Mouse (Mus musculus): ENCODE results near the gene Bckdha. TPM values are rescaled to one million over a fixed set of nuclear protein-coding genes. Genes with fewer than 3 reads are reported as not detected.
A peak's percentile ranks its signal among the peaks of the same experiment; 100 is the strongest.

The Bckdha gene
- polyA plus RNA-seq, 1 experiment from 2014 or later, result 54.7 TPM

DNA sequence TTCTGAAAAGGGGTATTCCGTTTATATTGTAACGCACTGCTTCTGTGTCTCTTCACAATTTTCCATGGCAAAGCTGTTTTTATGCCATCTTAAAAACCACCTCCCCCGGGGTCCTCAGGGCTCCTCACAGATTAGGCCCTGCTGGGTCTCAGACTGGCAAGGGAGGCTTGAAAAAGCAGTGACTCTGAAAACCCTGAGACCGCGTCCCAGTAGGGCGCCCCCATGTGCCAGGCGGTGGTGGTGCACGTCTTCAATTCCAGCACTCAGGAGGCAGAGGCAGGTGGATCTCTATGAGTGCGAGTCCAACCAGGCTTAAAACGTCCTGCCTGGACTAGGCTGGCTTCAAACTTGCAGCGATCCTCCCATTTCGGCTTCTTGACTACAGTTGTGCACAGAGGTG lies 42.0 kb upstream of the Bckdha start:
- Histone ChIP-seq H3K9ac (ENCODE audit: low read length) (no peak overlapping the region), H3K27me3 (ENCODE audit: control insufficient read depth, insufficient read depth, low read length) (no peaks in the 10 kb centered on the region), H3K4me3 (ENCODE audit: low read depth, low read length) (no peak overlapping the region), H3K4me1 (ENCODE audit: control insufficient read depth, insufficient read depth, low read length) (peaks cover 3% of the 10 kb centered on the region; the same call in 1 of the 2 replicates), H3K36me3 (ENCODE audit: control insufficient read depth, insufficient read depth, low read length) (no peaks in the 10 kb centered on the region), H3K4me2 (ENCODE audit: low read depth, severe bottlenecking) (no peak overlapping the region), H3K27ac (replicated peaks; ENCODE audit: low read depth, low read length) (no peak overlapping the region), H3K9me3 (ENCODE audit: control insufficient read depth, low read length) (0 out of 2 replicates have a peak, but pooled peaks cover 3% of the 10 kb centered on the region)
- WGBS, result 75% methylated on average over 12 of the region's 12 CpGs
- DNase-seq (ENCODE audit: low spot score), result no peak
- no peak for ATAC-seq (ENCODE audit: insufficient number of reproducible peaks, low FRiP score, low TSS enrichment, low read depth)

DNA sequence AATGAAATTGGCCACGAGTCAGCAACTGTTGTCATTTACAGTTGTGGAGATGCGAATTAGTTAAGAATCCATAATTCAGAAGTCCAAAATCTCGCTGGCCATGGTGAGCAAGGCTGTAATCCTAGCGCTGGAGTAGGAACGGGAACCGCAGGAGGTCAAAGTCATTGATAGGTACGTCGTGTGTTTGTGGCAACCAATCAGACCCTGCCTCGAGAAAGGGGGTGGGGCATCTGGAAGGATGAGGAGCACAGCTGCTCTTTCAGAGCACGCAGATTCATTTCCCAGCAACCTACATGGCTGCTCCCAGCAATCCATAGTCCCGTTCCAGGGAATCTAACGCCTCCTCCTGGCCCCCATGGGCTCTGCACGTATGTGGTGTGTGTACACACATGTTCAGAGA lies 41.1 kb upstream of the Bckdha start:
- WGBS, result 54% methylated on average over 13 of the region's 13 CpGs
- no peak for DNase-seq (ENCODE audit: low spot score)
- no peak overlapping the region for H3K4me3 ChIP-seq (ENCODE audit: low read depth, low read length)
- H3K27ac ChIP-seq (replicated peaks; ENCODE audit: low read depth, low read length), result no peak overlapping the region
- no peak overlapping the region for H3K4me2 ChIP-seq (ENCODE audit: low read depth, severe bottlenecking)
- H3K4me1 ChIP-seq (ENCODE audit: control insufficient read depth, insufficient read depth, low read length), result peaks cover 3% of the 10 kb centered on the region; the same call in 1 of the 2 replicates
- ATAC-seq (ENCODE audit: insufficient number of reproducible peaks, low FRiP score, low TSS enrichment, low read depth), result no peak
- no peak overlapping the region for H3K9ac ChIP-seq (ENCODE audit: low read length)
- 0 out of 2 replicates have a peak, but pooled peaks cover 3% of the 10 kb centered on the region for H3K9me3 ChIP-seq (ENCODE audit: control insufficient read depth, low read length)
- no peaks in the 10 kb centered on the region for H3K36me3 ChIP-seq (ENCODE audit: control insufficient read depth, insufficient read depth, low read length)
- no peaks in the 10 kb centered on the region for H3K27me3 ChIP-seq (ENCODE audit: control insufficient read depth, insufficient read depth, low read length)

DNA sequence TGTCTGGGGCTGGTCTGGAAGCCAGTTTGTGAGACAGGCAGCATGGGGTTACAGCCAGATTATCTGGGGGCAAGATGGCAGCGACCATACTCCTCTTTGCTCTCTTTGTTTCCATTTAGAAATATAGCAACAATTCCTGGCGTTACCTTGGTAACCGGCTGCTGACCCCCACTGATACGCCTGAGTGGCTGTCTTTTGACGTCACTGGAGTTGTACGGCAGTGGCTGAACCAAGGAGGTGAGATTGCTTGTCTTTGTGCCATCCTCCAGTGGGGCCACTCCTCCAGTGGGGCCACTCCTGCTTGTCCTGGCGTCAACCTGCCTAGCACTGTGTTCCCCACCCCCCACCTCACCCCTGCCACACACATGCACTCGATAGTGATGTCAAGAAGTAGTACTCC lies 35.3 kb upstream of the Bckdha start:
- H3K4me2 ChIP-seq (ENCODE audit: low read depth, severe bottlenecking), result no peak overlapping the region
- H3K4me1 ChIP-seq (ENCODE audit: control insufficient read depth, insufficient read depth, low read length), result 0 out of 2 replicates have a peak, but pooled peaks cover 3% of the 10 kb centered on the region
- no peaks in the 10 kb centered on the region for H3K36me3 ChIP-seq (ENCODE audit: control insufficient read depth, insufficient read depth, low read length)
- DNase-seq (ENCODE audit: low spot score) (no peak), ATAC-seq (ENCODE audit: insufficient number of reproducible peaks, low FRiP score, low TSS enrichment, low read depth) (no peak)
- peaks cover 13% of the 10 kb centered on the region for H3K27me3 ChIP-seq (ENCODE audit: control insufficient read depth, insufficient read depth, low read length)
- 74% methylated on average over 8 of the region's 8 CpGs for WGBS
- no peak overlapping the region for H3K9ac ChIP-seq (ENCODE audit: low read length)
- H3K4me3 ChIP-seq (ENCODE audit: low read depth, low read length), result no peak overlapping the region
- no peaks in the 10 kb centered on the region for H3K9me3 ChIP-seq (ENCODE audit: control insufficient read depth, low read length)
- no peak overlapping the region for H3K27ac ChIP-seq (replicated peaks; ENCODE audit: low read depth, low read length)

DNA sequence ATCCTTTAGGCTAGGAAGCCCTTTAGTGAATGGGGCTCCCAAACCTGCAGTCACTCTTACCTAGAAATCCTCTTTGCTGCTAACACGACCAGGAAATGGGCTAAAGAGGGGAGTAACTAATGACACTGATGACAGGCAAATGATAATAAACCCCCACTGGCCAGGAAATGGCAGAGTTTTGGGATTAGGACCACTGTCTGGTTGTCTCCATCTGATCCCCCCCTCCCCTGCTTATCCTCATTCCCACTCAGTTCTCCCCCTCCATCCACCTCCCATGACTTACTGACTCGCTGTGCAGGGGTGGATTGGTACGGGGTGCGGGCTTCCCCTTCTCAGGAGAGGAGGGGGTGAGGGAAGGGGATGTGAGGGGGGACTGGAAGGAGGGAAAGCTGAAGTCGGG lies 31.3 kb upstream of the Bckdha start:
- WGBS, result 45% methylated on average over 5 of the region's 5 CpGs
- Histone ChIP-seq H3K36me3 (ENCODE audit: control insufficient read depth, insufficient read depth, low read length) (no peaks in the 10 kb centered on the region), H3K9ac (ENCODE audit: low read length) (no peak overlapping the region), H3K27me3 (ENCODE audit: control insufficient read depth, insufficient read depth, low read length) (peaks cover 45% of the 10 kb centered on the region), H3K9me3 (ENCODE audit: control insufficient read depth, low read length) (no peaks in the 10 kb centered on the region), H3K27ac (replicated peaks; ENCODE audit: low read depth, low read length) (no peak overlapping the region), H3K4me1 (ENCODE audit: control insufficient read depth, insufficient read depth, low read length) (peaks cover 11% of the 10 kb centered on the region; the same call in 1 of the 2 replicates), H3K4me2 (ENCODE audit: low read depth, severe bottlenecking) (peak overlapping the region; percentile 86; the same call in 1 of the 2 replicates), H3K4me3 (ENCODE audit: low read depth, low read length) (no peak overlapping the region)
- ATAC-seq (ENCODE audit: insufficient number of reproducible peaks, low FRiP score, low TSS enrichment, low read depth) (no peak), DNase-seq (ENCODE audit: low spot score) (no peak)

DNA sequence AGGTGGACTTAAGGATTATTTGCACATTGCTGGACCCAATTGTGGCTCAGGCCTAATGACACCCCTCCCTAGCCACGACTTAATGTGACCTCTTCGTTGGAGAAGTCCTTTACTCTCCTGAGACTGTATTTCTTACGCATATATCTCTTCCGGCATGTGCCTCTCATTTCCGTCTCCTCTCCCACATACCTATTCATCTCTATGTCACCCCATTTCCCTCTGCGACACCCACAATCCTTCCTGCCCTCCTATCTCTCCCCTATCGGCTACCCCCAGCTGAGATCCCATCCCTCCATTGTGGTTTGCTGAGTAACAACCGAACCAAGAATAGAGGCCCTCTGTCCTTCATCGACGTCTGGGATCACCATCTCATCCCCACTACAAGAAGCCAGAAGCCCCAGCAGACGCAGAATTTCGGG lies 30.8 kb upstream of the Bckdha start:
- Histone ChIP-seq H3K9ac (ENCODE audit: low read length) (no peak overlapping the region), H3K36me3 (ENCODE audit: control insufficient read depth, insufficient read depth, low read length) (no peaks in the 10 kb centered on the region), H3K4me3 (ENCODE audit: low read depth, low read length) (peak overlapping the region; percentile 46), H3K9me3 (ENCODE audit: control insufficient read depth, low read length) (no peaks in the 10 kb centered on the region), H3K4me1 (ENCODE audit: control insufficient read depth, insufficient read depth, low read length) (peaks cover 11% of the 10 kb centered on the region; the same call in 1 of the 2 replicates), H3K27me3 (ENCODE audit: control insufficient read depth, insufficient read depth, low read length) (peaks cover 45% of the 10 kb centered on the region), H3K27ac (replicated peaks; ENCODE audit: low read depth, low read length) (no peak overlapping the region), H3K4me2 (ENCODE audit: low read depth, severe bottlenecking) (peak overlapping the region; percentile 86)
- DNase-seq (ENCODE audit: low spot score) (no peak), ATAC-seq (ENCODE audit: insufficient number of reproducible peaks, low FRiP score, low TSS enrichment, low read depth) (no peak)
- WGBS, result 11% methylated on average over 12 of the region's 12 CpGs

- H3K27ac ChIP-seq (replicated peaks; ENCODE audit: low read depth, low read length), result no peak overlapping the region
- no peaks in the 10 kb centered on the region for H3K9me3 ChIP-seq (ENCODE audit: control insufficient read depth, low read length)
- H3K9ac ChIP-seq (ENCODE audit: low read length), result no peak overlapping the region
- peak overlapping the region; percentile 86 for H3K4me2 ChIP-seq (ENCODE audit: low read depth, severe bottlenecking)
- no peaks in the 10 kb centered on the region for H3K36me3 ChIP-seq (ENCODE audit: control insufficient read depth, insufficient read depth, low read length)
- DNase-seq (ENCODE audit: low spot score), result peak; percentile 66
- peak; percentile 41; the same call in 1 of the 2 replicates for ATAC-seq (ENCODE audit: insufficient number of reproducible peaks, low FRiP score, low TSS enrichment, low read depth)
- peaks cover 11% of the 10 kb centered on the region; the same call in 1 of the 2 replicates for H3K4me1 ChIP-seq (ENCODE audit: control insufficient read depth, insufficient read depth, low read length)
- WGBS, result under 1% methylated on average over 45 of the region's 52 CpGs
- peaks cover 45% of the 10 kb centered on the region for H3K27me3 ChIP-seq (ENCODE audit: control insufficient read depth, insufficient read depth, low read length)
- H3K4me3 ChIP-seq (ENCODE audit: low read depth, low read length), result peak overlapping the region; percentile 46
These were observed 30.2 kb upstream of the Bckdha start for GRCm38 (mm10) chr7:25688810-25689586.

- Histone ChIP-seq H3K36me3 (ENCODE audit: control insufficient read depth, insufficient read depth, low read length) (no peaks in the 10 kb centered on the region), H3K4me1 (ENCODE audit: control insufficient read depth, insufficient read depth, low read length) (peaks cover 11% of the 10 kb centered on the region; the same call in 1 of the 2 replicates), H3K9me3 (ENCODE audit: control insufficient read depth, low read length) (no peaks in the 10 kb centered on the region), H3K4me2 (ENCODE audit: low read depth, severe bottlenecking) (peak overlapping the region; percentile 86), H3K9ac (ENCODE audit: low read length) (peak overlapping the region; percentile 2; the same call in 1 of the 2 replicates), H3K4me3 (ENCODE audit: low read depth, low read length) (peak overlapping the region; percentile 46), H3K27me3 (ENCODE audit: control insufficient read depth, insufficient read depth, low read length) (peaks cover 45% of the 10 kb centered on the region), H3K27ac (replicated peaks; ENCODE audit: low read depth, low read length) (no peak overlapping the region)
- ATAC-seq (ENCODE audit: insufficient number of reproducible peaks, low FRiP score, low TSS enrichment, low read depth) (no peak), DNase-seq (ENCODE audit: low spot score) (peak; percentile 60)
- under 1% methylated on average over 47 of the region's 47 CpGs for WGBS
These were observed 29.1 kb upstream of the Bckdha start for GRCm38 (mm10) chr7:25687811-25688401.

GRCm38 (mm10) chr7:25686680-25687531 lies 28.1 kb upstream of the Bckdha start, which contains the start of gene Tgfb1:
Gene Tgfb1 (plus strand): TSS chr7:25687002.
- Histone ChIP-seq H3K36me3 (ENCODE audit: control insufficient read depth, insufficient read depth, low read length) (no peaks in the 10 kb centered on the region), H3K4me2 (ENCODE audit: low read depth, severe bottlenecking) (peak within 1 kb of the TSS; percentile 86), H3K4me3 (ENCODE audit: low read depth, low read length) (peak within 1 kb of the TSS; percentile 46), H3K27ac (replicated peaks; ENCODE audit: low read depth, low read length) (no peak within 1 kb of the TSS), H3K27me3 (ENCODE audit: control insufficient read depth, insufficient read depth, low read length) (peaks cover 45% of the 10 kb centered on the region), H3K9ac (ENCODE audit: low read length) (peak within 1 kb of the TSS; percentile 55), H3K4me1 (ENCODE audit: control insufficient read depth, insufficient read depth, low read length) (peaks cover 11% of the 10 kb centered on the region; the same call in 1 of the 2 replicates), H3K9me3 (ENCODE audit: control insufficient read depth, low read length) (no peaks in the 10 kb centered on the region)
- WGBS, result under 1% methylated on average over 57 of the region's 69 CpGs
- peak; percentile 82 for DNase-seq (ENCODE audit: low spot score)
- peak; percentile 45; the same call in 1 of the 2 replicates for ATAC-seq (ENCODE audit: insufficient number of reproducible peaks, low FRiP score, low TSS enrichment, low read depth)

Measured in limb, embryonic 11.5 days (tissue).